Mouse (Mus musculus) adrenal gland, adult 2 months (tissue): ENCODE measurements around the gene Ucn2. TPM values are rescaled to one million over a fixed set of nuclear protein-coding genes. Genes with fewer than 3 reads are reported as not detected.

Experiments
- DNase-seq: peaks from one replicate; pipeline ENCODE4 v3.0.0; 2021
- polyA plus RNA-seq: library from polyadenylated mRNA; depleted of rRNA; stranded (reverse); fragments of >200 nt; gene quantifications from 2 replicates; pipeline ENCODE4 v1.2.3, GENCODE M21; 2012
- total RNA-seq, 2 experiments: library from RNA; stranded (reverse); gene quantifications; 2 replicates each; pipeline ENCODE4 v1.2.3; 2021

Gene Ucn2
- total and polyA plus RNA-seq, 3 experiments = 0.47 to 0.58 TPM; not detected in 1

DNA sequence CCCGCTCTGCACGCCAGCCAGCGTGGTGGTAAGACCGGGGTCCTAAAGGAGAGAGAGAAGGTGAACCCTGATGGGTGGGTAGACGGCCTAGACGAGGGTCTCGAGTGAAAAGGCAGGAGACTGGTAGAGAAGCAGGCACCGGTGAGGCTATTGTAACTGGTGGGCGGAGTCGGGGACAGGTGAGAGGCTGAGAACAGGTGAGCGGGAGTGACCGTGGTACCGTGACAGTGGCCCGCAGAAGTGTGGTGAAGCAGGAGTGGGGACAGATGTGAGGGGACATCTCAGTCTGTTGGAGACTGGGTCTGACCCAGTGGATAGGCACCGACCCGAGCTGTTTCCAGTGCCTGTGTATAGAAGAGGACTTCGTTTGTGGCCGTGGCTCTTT, 6.3 kb downstream of the Ucn2 start:
- DNase-seq = no peak

DNA sequence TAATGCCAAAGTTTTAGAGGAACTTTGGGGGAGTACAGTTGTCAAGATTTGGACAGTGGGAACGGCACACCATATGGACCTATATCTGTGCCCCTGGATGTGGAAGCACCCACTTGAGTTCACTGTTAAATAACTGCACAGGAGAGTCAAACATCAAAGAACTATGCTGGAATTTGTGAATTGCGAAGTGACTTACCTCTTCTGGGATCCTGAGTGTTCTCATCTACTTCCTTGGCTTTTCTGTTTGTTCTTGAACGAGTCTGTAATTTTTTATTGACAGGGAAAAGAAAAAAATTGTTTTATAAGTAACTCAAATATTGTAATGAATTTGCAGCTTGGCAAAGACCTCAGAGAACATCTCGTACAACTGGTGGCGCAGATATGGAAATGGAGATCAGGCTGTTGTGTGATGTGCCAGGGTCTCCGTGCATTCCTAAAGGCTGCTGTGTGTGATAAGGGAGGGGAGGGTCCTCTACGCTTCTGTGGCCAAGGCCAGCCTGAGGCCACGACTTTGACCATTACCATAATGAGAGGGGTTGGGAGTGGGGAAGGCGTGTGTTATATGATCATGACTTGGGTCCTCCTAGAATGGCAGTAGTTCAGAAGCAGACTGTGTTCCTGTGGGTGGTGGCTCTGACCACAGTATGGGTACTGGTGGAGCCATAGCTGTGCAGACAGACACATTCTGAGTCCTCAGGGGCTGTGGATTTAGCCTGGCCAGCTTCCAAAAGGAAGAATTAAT, 7.0 kb downstream of the Ucn2 start:
- no peak for DNase-seq

DNA sequence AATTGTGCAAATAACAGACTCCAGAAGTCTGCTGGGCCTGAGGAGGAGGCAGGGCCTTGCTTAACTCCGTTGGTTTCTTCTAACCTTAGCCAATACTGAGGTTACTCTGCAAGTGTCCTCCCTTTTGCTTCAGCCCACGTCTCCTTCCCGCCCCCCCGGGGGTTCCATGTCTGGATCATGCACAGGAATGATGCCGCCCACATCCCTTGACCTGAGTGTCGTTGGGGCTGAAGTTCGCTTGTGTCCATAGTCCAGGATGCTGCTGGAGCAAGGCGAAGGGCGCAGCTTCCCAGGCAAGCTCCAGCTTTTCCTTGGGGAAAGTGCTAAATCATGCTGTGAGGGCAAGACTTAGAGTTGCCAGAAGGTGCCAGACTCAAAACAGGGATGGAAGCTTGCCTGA, 10.6 kb downstream of the Ucn2 start:
- no peak for DNase-seq

DNA sequence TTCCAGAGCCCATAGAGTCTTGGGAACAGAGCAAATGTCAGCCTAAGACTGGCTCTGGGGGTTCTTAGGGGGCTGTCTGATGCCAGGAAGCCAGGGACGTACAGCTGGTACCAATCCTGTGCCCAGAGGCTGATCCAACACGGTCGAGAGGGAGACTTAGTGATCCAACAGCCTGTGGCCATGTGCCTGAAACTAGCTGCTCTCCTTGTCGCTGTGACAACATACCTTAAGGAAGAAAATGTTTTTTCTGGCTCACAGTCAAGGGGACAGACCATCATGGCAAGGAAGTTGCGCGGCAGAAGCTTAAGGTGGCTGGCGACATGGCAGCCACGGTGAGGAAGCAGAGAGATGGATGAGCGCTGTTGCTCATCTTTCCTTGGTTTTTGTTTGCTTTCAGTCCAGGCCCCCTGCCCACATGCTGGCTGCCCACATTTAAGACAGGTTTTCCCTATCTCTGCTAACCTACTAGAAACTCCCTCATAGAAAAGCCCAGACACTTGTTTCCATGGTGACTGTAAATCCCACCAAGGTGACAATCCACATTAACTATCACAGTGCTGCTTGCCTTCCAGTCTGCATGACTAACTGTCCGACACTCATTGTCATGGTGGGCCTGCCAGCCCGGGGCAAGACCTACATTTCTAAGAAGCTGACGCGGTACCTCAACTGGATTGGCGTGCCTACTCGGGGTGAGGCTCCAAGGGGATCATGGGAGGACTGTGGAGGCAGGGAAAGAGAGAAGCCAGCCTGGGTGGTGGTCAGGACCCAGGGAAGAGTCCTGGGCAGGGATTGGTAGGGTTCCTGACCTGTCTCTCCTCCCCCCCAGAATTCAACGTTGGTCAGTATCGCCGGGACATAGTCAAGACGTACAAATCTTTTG, 12.7 kb downstream of the Ucn2 start:
- DNase-seq = no peak

DNA sequence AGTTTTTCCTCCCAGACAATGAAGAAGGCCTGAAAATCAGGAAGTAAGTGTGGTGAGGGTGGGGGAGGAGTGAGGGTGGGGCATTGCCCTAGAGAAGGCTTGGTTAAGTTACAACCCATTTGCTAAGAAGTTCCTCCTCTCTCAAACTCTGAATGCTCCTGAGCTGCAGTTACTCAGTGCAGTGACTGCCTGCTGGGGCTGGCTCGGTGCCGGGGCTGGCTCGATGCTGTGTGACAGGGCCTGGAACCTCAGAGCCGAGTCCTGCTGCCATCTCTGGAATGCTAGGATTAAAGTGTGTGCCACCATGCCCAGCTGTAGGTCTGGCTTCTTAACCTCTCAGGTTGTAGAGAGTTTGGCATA, 13.3 kb downstream of the Ucn2 start:
- no peak for DNase-seq

DNA sequence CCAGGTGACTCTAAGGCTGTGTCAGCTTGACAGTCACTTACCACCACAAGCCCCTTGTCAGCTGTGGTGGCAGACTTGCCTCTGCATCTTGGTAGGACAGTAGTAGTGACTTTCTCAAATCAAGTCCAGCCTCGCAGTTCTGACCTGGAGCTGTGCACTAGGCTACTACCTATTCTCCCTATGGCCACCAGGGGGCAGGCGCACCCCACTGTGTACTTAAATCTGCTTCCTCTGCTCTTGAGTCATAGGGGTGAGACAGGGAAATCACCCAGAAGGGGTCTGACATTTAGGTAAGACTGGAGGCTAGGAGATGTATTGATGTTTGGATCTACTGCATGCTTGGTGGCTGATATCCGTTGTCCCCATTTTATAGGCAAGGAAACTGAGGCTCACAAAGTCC, 14.9 kb downstream of the Ucn2 start:
- DNase-seq = peak; percentile 64

DNA sequence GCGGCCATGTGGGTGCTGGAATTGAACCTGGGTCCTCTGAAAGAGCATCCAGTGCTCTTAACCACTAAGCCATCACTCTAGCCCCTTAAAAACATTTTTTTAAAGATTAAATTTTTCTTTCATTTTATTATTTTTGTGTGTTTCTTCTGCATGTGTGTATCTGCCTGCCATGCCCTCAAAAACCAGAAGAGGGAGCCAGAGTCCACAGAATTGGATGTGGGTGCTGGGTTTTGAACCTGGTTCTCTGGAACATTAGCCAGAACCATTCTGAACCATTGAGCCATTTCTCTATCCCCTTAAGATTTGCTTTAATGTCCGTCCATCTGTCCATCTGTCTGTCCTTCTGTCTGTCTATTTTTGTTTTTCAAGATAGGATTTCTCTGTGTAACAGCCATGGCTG, 17.4 kb downstream of the Ucn2 start:
- no peak for DNase-seq

DNA sequence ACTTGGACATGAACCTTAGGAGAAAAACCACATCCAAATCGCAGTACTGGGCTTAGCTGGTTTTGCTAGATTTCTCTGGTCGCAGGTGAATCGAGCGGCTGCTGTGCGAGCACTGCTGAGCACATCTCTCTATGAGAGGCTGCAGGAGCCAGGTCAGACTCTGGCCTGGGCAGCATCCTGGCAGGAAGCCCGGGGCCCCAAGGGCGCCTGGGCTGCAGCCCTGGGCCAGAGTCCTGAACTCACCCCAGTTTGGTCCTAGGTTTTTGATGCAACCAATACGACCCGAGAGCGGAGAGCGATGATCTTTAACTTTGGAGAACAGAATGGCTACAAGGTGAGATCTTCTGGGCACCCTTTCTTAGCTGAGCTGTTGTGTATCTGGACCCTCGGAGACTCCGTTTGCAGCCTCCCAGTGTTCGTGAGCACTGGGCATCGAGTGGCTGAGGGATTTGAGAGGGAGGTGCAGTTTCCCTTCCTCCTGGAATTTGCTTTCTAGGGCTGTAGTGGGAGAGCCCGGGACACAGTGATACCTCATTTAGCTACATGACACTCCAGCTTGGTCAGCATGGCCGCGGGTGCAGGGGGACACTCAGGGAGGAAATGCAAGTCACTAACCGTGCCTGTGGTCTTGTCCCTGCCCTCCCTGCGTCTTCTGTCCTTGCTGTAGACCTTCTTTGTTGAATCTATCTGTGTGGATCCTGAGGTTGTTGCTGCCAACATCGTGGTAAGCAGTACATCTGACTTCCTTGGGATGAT, 21.4 kb downstream of the Ucn2 start:
- no peak for DNase-seq

DNA sequence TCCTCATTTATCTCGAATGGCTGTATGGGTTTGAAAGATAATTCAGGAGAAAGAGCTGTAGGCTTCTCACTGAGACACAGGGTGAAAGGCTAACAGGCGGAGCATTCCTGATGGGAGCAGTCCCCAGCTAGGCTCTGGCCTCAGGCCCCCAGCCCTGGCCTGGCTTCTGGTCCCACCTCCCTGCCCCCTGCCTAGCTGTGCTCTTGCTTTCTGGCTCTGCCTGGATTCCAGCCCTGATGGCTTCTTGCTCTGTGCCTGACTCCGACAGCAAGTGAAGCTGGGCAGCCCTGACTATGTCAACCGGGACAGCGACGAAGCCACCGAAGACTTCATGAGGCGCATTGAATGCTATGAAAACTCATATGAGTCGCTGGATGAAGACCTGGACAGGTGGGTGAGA, 22.3 kb downstream of the Ucn2 start:
- no peak for DNase-seq

DNA sequence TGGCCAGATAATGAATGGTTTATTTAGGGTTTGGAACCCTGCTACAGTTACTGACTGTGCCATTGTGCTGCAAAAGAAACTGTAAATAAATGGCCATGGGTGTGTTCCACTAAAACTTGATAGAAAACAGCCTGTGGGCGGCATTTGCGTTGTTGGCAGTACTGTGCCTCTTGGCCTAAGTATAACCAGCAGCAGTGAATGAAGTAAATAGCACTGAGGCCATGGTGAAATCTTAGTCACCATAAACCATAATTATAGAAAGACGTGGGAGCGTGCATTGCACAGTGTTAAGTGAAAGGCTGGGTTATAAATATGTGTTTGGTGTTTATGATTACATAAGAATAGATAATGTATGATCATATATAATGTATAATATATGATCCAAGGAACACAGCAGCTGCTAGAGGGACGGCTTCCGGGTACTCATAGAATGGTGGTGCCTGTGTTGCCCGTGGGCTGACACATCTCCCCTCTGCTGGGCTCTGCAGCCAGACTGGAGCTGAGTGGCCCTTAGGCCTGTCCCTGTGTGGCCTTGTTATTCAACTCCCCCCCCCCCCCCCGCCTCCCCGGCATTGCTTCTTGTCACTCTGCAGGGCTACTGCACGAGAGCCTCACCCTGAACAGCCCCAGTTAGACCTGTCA, 23.3 kb downstream of the Ucn2 start:
- DNase-seq = no peak

DNA sequence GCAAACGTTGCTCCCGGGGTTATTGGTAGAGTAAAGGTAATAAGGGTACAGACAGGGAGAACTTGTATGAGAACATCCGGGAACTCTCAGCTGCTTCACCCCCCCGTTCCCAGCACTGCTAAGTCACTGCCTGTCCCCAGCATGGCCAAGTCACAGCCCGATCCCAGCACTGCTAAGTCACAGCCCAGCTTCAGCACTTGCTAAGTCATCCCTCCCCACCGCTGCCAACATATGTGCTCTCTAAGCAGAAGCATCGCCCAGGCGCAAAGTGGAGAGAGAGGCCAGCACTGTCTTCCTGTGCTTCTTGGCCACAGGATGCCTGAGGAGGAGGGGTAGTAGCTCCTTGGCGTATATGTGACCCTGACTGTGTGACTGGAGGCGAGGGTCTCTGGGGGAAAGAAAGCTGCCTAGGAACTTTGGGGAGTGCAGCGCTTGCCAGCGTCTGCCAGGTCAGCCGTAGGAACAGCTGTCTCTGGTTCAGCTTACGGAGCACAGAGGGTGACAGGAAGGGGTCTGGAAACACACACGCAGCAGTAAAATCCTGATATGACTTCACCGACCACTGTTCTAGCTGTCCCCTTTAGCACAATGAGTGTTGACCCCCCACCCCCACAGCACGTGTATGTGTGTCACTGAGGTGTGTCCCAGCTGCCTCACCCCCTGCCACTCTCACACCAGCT, 24.0 kb downstream of the Ucn2 start:
- no peak for DNase-seq

DNA sequence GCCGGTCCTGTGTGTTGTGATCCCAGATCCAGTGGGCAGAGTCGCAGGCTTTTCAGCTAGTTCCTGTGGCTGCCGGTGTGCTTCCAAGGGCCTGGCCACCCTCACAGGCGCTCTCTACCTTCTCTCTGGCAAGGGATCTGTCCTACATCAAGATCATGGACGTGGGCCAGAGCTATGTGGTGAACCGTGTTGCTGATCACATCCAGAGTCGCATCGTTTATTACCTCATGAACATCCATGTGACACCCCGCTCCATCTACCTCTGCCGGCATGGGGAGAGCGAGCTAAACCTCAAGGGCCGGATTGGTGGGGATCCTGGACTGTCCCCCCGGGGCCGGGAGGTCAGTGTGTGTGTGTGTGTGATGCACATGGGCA, 24.5 kb downstream of the Ucn2 start:
- DNase-seq = no peak

DNA sequence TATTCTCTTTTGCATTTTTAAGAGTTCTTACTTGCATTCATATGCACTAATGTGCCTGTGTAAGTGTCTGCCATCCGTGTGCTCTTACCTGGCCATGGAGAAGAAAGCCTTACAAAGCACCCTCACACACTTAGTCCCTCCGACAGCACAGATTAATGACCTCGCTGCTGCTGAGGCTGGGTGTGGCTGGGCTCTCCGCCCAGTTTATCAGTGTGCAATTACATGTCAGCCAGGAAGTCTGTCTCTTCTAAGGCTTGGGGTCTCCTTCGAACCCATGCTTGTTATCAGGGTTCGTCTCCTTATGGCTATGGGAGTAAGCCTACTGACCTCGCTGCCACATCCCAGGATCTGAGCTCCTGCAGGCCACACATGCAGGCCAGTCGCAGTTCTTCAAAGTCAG, 29.6 kb downstream of the Ucn2 start:
- DNase-seq = no peak

DNA sequence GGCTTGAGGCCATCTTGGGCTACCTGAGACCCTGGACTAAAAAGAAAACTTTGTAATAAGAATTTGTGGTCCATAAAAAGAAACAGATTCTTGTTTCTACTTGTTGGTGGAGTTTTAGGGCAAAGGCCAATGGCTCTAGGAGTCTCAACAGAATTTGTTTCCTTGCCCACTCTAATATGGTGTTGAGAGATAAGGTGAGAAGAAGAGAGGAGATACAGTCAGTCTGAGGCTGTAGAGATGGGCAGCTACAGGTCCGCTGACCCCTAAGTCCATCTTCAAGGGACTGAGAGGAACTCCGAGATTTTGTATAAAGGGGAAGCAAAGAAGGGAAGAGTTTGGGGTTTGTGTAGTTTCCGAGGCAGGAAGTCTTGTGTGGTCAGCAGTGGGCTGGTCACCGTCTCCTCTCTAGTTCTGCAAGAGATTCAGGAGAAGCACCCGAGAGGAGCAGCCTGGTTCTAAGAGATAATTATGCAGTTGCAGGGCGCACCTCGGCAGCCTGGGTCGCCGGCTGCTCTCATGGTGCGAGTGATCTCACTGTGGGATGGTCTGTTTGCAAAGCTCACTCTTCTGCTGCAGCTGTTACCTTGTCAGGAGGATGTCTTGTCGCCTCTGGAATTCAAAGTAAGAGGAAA, 31.3 kb downstream of the Ucn2 start:
- no peak for DNase-seq

DNA sequence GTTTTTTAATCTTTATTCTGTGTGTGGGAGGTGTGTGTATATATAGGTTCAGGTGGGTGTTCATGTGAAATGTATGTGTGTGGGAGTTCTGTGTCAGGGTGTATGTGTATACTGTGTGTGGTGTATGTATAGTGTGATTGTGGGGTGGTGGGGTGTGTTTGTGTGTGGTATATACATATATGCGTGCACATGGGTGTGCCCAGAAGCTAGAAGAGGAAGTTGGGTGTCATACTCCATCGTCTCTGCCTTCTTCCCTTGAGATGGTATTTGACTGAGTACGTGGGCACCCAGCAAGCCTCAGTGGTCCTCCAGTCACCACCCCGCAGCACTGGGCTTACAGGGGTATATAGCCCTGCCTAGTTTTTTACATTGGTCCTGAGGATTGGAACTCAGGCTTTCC, 35.6 kb downstream of the Ucn2 start:
- DNase-seq = no peak

DNA sequence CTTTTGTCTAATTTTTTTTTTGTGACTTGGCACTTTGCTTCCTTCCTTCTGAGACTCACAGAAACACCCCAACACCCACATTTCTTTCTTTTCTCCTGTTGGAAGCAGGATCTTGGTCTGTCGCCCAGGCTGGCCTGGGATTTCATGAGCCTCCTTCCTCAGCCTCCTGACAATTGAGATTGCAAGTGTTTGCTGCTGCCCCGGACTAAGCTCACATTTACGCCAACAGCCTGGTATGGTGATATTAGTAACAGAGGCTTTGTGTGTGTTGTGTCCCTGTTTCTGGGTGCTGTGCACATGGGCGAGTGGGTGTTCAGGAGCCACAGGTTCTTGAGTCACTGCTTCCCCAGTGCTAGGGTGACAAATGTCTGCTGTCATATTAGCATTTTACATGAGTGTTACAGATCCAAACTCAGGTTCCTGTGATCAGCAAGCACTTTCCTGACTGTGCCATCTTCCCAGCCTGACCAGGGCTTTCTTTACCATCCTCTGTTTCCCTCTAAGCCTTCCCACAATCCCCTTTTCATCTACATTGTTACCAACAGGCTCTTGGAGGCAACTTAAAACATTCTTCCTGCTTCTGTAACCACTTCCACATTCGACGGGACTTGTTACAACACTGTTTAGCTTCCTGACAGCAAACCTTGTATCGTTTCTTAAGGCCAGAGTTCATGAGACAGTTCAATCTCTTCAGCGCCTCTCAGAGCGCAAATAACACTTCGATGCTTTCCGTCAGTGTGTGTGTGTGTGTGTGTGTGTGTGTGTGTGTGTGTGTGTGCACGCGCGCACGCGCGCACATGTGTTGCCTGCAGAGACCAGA, 37.3 kb downstream of the Ucn2 start:
- DNase-seq = no peak

DNA sequence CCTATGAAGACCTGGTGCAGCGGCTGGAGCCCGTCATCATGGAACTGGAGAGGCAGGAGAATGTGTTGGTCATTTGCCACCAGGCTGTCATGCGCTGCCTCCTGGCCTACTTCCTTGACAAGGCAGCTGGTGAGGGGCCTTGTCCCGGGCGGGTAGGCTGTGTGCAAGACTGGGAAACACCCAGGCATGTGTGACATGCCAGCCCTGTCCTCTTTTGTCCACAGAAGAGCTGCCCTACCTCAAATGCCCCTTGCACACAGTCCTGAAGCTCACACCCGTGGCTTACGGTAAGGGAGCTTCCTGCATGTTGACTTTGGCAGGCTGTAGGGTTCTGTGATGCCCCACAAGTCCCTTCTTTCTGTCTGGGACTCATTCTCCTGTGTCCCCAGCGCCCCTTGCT, 41.7 kb downstream of the Ucn2 start:
- no peak for DNase-seq

DNA sequence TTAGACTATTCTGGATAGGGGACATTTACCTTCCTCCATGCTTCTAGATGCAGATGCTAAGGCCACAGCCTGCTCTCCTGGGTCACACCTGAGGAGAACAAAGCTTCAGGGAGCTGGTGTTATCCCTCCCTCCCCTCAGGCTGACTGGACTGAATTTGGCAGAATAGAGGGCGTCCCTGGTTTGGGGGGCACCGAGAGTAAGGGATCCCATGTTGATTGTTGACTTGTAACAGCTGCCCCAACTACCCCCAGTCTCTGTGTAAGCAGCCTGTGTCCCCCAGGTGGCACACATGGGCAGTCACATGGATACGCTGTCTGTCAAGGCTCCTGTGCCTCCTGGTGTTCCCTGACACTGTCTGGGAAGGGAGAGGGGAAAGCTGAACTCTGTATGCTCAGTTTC, 42.6 kb downstream of the Ucn2 start:
- DNase-seq = no peak

DNA sequence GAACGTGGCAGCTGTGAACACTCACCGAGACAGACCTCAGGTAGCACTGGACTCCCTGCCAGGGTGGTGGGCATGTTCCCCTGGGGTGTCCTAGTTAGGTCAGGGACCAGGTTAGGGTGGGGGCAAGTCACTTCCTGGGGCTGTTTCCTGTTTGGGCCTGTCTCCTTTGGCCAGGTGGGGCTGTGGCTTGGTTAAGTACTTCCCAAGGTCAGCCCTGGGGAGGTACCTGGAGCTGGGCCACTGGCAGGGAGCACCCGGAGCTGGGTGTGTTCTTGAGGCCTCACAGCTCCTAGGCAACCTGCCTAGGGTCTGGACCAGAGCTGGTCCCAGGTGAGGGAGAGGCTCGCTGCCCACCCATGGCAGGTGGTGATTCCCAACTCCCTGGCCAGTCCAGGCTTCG, 43.1 kb downstream of the Ucn2 start:
- DNase-seq = no peak

DNA sequence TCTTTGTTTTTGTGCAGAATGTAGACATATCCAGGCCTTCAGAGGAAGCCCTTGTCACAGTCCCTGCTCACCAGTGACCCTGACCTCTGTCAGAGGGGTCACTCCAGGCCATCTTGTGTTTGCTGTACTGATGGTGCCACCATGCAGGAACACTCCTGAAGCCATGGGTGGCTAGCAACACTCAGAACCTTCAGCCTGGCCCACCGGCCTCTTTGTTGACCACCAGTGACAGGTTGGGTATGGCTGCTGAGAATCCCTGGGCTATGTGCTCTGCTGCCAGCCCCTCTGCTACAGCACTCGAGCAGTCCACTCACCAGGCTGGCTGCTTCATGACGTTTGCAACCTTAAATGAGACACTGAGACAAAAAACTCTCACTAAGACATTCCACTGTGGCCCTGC, 44.5 kb downstream of the Ucn2 start:
- no peak for DNase-seq

DNA sequence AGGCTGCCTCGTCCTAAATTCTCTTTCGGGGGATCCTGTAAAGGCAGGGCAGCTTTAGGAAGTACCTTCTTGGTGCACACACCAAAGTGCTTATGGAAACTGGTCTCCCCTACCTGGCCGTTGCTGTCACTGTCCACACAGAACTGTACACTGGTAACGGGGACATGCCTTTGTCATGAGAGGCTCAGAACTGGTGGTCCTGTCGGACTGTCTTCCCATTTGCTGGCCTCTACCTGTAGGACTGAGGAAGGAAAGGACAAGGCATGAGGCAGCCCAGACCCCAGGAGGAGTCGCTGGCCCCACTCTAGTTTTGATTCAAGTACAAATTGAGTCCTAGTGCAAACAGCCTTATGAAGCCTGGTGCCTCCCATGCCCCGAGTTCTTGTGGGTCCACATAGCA, 45.2 kb downstream of the Ucn2 start:
- DNase-seq = no peak
